Mouse (Mus musculus) brain, embryonic 14.5 days (tissue): ENCODE measurements around the gene Nmnat2.

Source experiments
- CTCF ChIP-seq: fragments of 200-500 bp; IDR thresholded peaks from 2 replicates; pipeline ENCODE4 v1.5.1; 2012; ENCODE audit warnings: inconsistent platforms, mild to moderate bottlenecking, moderate library complexity, borderline replicate concordance; ENCODE audit not compliant: insufficient read depth, insufficient read length; ENCODE audit errors: extremely low read depth
- POLR2A ChIP-seq: fragments of 200-500 bp; IDR thresholded peaks from 2 replicates; pipeline ENCODE4 v1.6.1; 2012; ENCODE audit warnings: mild to moderate bottlenecking, inconsistent platforms, borderline replicate concordance; ENCODE audit not compliant: poor library complexity, insufficient read depth, insufficient read length, severe bottlenecking; ENCODE audit errors: extremely low read depth

DNA sequence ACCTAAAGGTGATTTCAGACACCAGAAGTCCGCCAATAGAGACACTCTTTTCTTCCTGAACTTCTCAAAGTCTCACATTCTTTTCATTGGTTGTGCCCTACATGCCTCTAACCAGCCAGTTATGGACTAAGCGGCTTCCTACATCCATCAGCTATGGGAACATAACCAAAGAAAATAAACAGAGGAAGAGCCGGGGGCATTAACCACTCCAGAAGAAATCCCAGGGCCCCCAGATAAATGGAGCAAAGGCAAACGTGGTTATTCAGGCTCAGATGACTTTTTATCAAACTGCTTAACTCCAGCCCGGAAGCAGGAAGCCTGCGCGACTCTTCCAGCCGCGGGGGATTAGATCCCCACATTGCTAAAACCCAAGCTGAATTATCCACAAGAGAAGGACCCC lies 146.1 kb downstream of the Nmnat2 start:
- TF ChIP-seq CTCF = no peak
- TF ChIP-seq POLR2A = no peak
